Mouse (Mus musculus): Measurements from ENCODE around the gene Kcnip2.

Gene Kcnip2

DNA sequence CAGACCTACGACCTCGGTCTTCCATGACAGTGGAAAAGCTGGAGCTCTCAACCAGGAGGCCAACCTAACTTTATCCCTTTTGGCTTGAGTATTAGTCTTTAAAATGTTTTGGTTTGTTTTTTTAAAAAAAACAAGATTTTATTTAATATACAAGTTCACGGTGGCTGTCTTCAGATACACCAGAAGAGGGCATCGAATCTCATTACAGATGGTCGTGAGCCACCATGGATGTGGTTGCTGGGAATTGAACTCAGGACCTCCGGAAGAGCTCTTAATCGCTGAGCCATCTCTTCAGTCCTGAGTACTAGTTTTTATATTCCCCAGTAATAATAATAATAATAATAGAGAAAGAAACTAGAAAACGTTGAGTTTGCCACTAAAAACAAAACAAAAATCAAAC is 34.2 kb downstream of the Kcnip2 start:
- no peak for DNase-seq (ENCODE audit: low spot score)

DNA sequence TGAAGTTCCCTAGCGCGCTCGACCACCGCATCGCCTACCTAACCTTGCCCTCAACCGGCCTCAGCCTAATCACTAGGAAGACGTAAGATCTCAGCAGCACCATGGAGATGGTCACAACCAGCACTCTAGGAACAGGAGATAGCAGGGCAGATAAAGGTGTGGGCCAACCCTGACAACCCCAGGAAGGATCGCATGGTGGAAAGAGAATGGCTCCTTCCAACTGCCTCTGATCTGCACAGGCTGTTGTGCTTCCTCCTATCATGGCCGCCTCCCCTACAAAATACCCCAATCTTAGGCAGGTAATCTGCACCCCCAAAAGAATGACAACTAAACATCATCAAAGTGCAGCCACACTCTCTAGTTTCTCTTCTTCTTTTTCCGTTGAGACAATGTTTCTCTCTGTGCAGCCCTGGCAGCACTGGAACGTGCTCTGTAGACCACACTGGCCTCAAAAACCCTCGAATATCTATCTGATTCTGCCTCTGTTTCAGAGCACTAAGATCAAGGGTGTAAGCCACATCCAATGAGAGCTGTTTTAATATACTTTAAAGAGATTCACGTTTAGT is 35.4 kb downstream of the Kcnip2 start:
- DNase-seq (ENCODE audit: low spot score), result no peak

GRCm38 (mm10) chr19:45775486-45775885 is 40.4 kb downstream of the Kcnip2 start:
- no peak for DNase-seq (ENCODE audit: low spot score)

DNA sequence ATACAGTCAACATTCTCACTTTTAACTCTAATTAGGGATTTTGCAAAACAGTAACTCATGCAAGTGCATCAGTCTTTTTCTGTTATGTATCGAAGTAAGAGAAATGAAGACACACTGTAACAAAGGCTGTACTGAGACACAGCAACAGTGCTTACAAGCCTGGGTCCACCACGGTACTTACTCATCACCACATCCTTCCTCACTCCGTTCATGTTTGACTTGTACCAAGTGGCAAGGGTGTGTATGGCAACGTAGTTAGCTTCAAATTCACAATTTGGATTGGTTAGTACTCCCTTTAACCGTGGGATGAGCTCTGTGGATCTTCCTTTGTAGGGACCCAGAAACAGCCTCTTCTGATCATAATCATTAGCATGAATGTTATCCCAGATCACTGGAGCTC is 44.4 kb downstream of the Kcnip2 start:
- no peak for DNase-seq (ENCODE audit: low spot score)

- no peak for DNase-seq (ENCODE audit: low spot score)
Measured at GRCm38 (mm10) chr19:45760810-45761209, 55.1 kb downstream of the Kcnip2 start.

DNA sequence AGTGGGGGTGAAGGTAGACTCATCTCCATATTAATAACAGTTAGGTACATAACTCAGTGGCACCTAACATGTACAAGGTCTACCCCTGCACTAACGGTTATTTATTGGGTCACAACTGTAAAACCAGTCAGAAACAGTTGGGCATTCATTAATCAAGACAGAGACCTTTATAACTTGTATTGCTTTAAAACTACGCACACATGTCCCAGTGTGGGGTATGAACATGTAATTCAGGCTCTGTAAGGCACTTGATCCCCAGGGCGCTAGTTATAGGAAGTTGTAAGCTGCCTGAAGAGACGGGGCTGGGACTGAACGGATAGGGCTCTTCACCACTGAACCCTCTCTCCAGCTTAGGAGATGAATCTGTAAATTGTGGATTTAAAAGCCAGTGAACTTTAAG is 57.2 kb downstream of the Kcnip2 start:
- no peak for DNase-seq (ENCODE audit: low spot score)

- DNase-seq (ENCODE audit: low spot score), result no peak
Measured at GRCm38 (mm10) chr19:45753551-45753950, 62.3 kb downstream of the Kcnip2 start.

GRCm38 (mm10) chr19:45751881-45752280 is 64.0 kb downstream of the Kcnip2 start:
- no peak for DNase-seq (ENCODE audit: low spot score)

DNA sequence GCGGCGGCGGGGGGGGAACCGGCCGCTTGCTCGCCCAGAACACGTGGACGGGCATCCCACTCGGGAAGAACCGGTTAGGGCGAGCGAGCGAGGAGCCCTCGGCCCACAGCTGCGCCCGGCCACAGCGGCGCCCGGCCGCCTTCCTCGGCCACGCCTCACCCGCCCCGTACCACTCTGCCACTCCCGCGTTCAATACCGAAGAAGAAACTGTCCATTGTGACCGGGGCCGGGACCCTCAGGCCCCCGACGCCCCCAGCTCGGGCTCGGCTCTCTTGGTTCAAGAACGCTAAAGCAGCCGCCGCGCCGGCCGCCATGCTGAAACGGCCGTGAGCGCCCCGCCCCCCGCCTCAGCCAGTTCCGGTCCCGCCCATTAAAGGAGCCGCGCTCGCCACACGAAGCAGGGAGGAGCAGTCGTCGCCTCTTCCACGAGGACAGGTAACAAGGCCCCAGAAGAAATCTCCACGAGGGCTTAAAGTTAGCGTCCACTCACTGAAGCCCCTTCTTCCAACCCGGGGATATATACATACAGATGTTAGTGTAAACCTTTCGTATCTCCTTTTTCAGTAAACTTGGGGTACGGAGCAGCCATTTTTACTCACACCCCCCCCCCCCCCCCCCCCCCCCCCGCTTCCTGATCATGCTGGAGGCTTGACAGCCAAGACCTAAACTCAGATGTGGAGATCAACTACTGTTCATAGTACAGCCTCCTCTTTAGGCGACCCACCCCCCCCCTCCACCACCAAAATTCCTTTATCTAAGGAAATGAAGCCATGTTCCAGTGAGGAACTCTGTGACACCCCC is 66.4 kb downstream of the Kcnip2 start, which contains the start of gene Npm3:
Gene Npm3, minus strand, starts transcription at position 349 of the 801 bp plus-strand sequence.
- DNase-seq (ENCODE audit: low spot score), result peak; percentile 85

- no peak for DNase-seq (ENCODE audit: low spot score)
Measured at GRCm38 (mm10) chr19:45748691-45749242, 67.1 kb downstream of the Kcnip2 start.

- DNase-seq (ENCODE audit: low spot score), result no peak
Measured at GRCm38 (mm10) chr19:45748206-45748605, 67.7 kb downstream of the Kcnip2 start.

DNA sequence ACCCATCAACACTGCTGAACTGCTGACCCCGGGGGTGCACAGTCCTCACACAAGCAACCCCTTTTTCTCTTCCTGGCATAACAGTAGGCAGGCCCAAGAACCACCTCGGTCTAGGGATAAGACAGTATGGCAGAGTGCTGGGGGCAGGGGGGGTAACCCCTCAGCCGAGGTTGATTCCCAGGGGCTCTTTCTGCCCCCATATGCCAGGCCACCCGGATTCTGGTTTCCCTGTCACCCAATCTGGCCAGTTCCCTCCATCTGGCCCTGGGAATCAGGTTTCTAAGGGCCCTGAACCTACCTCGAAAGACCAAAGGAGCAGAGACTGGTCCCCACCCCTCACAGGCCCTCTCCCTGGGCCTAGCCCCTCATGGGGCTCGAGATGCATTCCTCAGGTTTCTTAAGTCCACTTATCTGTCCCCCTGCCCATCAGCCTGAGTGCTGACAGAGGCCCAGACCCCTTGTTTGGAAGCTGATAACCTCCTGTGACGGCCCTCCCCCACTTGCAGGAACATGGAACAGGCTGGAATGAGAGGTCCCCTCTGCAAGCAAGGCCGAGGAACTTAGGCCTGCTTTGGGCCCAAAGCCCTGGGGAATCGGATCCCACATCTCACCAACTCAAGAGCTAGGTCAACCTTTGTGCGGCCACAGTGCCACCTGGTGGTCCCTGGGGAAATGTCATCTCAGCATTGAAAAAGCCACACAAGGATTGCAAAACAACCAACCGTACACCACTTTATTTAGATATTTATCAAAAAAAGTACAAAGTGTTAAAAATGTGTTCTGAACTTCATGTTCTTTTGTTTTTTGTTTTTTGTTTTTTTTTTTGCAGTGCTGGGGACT is 68.6 kb downstream of the Kcnip2 start:
- peak; percentile 82 for DNase-seq (ENCODE audit: low spot score)

- DNase-seq (ENCODE audit: low spot score), result peak; percentile 70
Measured at GRCm38 (mm10) chr19:45746153-45747020, 69.5 kb downstream of the Kcnip2 start.

DNA sequence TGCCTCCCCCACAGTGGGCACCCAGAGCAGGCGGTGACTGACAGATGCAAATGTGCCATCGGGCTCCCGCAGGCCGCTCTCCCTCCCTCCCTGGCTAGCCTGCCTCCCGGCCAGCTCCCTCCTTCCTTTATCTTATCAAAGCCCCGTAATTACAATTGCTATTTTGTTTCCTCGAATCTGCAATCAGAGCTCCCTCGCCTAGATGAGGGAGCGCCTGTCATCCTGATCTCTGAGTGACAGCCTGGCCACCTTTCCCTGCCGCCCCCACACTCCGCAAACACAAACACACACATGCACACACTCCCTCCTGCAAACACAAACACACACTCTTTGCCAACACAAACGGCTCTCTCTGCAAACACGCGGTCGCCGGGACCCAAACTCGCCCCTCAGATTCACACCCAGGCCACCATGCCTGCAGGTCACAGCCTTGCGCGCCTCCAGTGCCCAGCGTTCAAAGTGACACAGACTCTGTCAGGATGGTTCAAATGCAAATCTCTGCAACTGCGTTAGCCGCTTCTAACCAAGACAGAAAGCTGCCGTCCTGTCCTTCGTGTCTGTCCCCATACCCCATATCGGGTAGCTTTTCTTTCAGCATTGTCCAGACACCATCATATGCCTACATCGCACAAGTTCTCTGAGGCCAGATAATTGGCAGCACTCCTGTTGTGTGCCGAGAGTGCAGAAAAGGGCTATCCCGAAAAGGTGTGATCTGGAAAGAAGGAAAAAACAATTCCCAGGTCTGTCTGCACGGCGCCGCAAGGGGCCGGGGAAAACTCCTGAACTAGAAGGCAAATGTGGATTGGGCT is 70.3 kb downstream of the Kcnip2 start:
- no peak for DNase-seq (ENCODE audit: low spot score)

GRCm38 (mm10) chr19:45743619-45744018 is 72.2 kb downstream of the Kcnip2 start:
- DNase-seq (ENCODE audit: low spot score), result no peak

DNA sequence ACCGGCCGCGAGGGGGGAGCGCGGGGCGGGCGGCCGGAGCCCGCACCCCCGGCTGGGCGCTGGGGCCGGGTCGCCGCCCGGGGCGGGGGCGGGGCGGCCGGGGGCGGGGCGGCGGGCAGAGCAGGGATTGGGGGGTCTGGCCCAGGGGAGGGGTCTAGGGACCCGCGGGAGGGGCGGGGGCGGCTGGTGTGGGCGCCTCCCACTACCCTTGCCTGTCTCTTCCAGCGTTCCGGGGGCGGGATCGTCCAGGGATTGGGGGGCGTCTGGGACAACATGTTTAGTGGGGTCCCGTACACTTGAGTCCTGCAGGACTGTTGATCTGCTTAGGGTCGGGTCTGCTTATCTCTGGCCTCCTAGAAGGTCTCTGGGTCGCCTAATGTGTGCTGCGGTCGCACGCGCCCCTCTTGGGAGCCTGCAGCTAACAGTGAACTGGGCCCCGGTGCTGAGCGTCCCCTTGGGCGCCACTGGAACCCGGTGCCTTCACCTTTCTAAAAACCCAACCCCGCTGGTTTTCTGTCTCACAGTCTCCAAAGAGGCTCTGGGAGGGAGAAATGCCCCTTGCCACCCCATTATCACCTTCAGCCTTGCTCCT is 72.8 kb downstream of the Kcnip2 start:
- no peak for DNase-seq (ENCODE audit: low spot score)

DNA sequence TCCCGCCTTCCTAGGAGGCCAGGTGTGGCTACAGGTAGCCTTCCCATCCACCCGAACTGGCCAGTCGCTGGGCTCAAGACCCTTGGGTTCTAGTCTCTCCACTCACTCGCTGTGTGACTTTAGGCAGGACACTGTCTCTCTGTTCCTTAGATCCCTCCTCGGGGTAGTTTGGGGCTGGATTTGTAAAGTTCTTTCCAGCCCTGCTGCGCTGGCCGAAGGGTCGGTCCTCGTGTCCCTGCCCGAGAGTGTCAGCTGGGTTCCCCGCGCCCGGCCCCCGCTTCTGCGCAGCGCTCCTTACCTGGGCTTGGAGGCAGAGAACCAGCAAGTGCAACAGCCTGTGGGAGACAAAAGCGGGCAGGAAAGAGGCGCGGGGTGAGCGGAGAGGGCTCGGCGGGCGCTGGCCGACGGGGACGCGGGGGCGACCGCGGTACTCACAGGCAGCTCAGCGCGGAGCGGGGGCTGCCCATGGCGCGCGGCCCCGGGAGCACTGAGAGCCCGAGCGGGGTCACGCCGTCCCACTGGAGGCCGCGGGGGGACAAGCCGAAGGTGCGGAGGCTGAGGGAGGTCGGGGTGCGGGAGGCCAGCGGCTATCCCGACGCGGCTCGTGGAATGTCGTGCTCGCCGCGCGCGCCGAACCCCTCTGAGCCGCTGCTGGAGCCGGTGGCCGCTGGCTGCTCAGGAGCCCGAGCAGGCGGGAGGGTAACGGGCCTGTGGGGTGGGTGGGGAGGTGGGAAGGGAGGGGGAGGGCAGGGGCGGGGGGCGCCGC is 73.5 kb downstream of the Kcnip2 start, which contains the start of gene Fgf8:
Gene Fgf8, minus strand, starts transcription at position 698 of the 766 bp plus-strand sequence.
- no peak for DNase-seq (ENCODE audit: low spot score)

Data from ovary, postnatal 36 days (tissue).